Mouse (Mus musculus): ENCODE results near the gene Ppp2ca. TPM values are rescaled to one million over a fixed set of nuclear protein-coding genes. Genes with fewer than 3 reads are reported as not detected.
"Not testable (repeated sequence)": the region's sequence is repeated elsewhere in the genome, so short reads cannot be mapped to it uniquely, and the experiment has no call there.

Gene Ppp2ca
- polyA plus RNA-seq, 1 experiment from 2014 or later = 130 TPM

GRCm38 (mm10) chr11:52109421-52109820, 10.9 kb downstream of the Ppp2ca start:
- H3K27me3 ChIP-seq (ENCODE audit: control insufficient read depth, insufficient read depth, low read length) = no peaks in the 10 kb centered on the region
- DNase-seq (ENCODE audit: low spot score) = no peak
- no peaks in the 10 kb centered on the region for H3K4me1 ChIP-seq (ENCODE audit: control insufficient read depth, insufficient read depth, low read length)
- H3K4me2 ChIP-seq (ENCODE audit: low read depth, low read length) = no peak overlapping the region
- ATAC-seq (replicated peaks; ENCODE audit: insufficient number of reproducible peaks, low FRiP score, low TSS enrichment, low read depth) = no peak
- H3K9ac ChIP-seq (replicated peaks; ENCODE audit: low read length) = no peak overlapping the region
- H3K27ac ChIP-seq (replicated peaks; ENCODE audit: low read depth, low read length) = no peak overlapping the region
- H3K9me3 ChIP-seq (replicated peaks; ENCODE audit: control insufficient read depth, low read length) = no peaks in the 10 kb centered on the region
- WGBS = 93% methylated on average over 1 of the region's 1 CpGs
- H3K4me3 ChIP-seq (ENCODE audit: low read depth, low read length) = no peak overlapping the region
- no peaks in the 10 kb centered on the region for H3K36me3 ChIP-seq (replicated peaks; ENCODE audit: control insufficient read depth, insufficient read depth, low read depth, low read length)

- Histone ChIP-seq H3K4me1 (ENCODE audit: control insufficient read depth, insufficient read depth, low read length) (no peaks in the 10 kb centered on the region), H3K36me3 (replicated peaks; ENCODE audit: control insufficient read depth, insufficient read depth, low read depth, low read length) (peaks cover 17% of the 10 kb centered on the region), H3K27me3 (ENCODE audit: control insufficient read depth, insufficient read depth, low read length) (no peaks in the 10 kb centered on the region), H3K9me3 (replicated peaks; ENCODE audit: control insufficient read depth, low read length) (no peaks in the 10 kb centered on the region), H3K9ac (replicated peaks; ENCODE audit: low read length) (no peak overlapping the region), H3K4me2 (ENCODE audit: low read depth, low read length) (no peak overlapping the region), H3K27ac (replicated peaks; ENCODE audit: low read depth, low read length) (no peak overlapping the region), H3K4me3 (ENCODE audit: low read depth, low read length) (no peak overlapping the region)
- DNase-seq (ENCODE audit: low spot score) = no peak
- no peak for ATAC-seq (replicated peaks; ENCODE audit: insufficient number of reproducible peaks, low FRiP score, low TSS enrichment, low read depth)
- WGBS = 97% methylated on average over 3 of the region's 3 CpGs
Observed at GRCm38 (mm10) chr11:52115479-52115878, 17.0 kb downstream of the Ppp2ca start.

GRCm38 (mm10) chr11:52116117-52116516, 17.6 kb downstream of the Ppp2ca start:
- DNase-seq (ENCODE audit: low spot score) = not testable (repeated sequence)

GRCm38 (mm10) chr11:52117156-52117555, 18.7 kb downstream of the Ppp2ca start:
- 95% methylated on average over 7 of the region's 7 CpGs for WGBS
- DNase-seq (ENCODE audit: low spot score) (no peak), ATAC-seq (replicated peaks; ENCODE audit: insufficient number of reproducible peaks, low FRiP score, low TSS enrichment, low read depth) (no peak)
- no peak overlapping the region for H3K4me3 ChIP-seq (ENCODE audit: low read depth, low read length)
- no peaks in the 10 kb centered on the region for H3K4me1 ChIP-seq (ENCODE audit: control insufficient read depth, insufficient read depth, low read length)
- no peak overlapping the region for H3K9ac ChIP-seq (replicated peaks; ENCODE audit: low read length)
- no peaks in the 10 kb centered on the region for H3K9me3 ChIP-seq (replicated peaks; ENCODE audit: control insufficient read depth, low read length)
- no peak overlapping the region for H3K4me2 ChIP-seq (ENCODE audit: low read depth, low read length)
- peaks cover 25% of the 10 kb centered on the region for H3K36me3 ChIP-seq (replicated peaks; ENCODE audit: control insufficient read depth, insufficient read depth, low read depth, low read length)
- H3K27ac ChIP-seq (replicated peaks; ENCODE audit: low read depth, low read length) = no peak overlapping the region
- no peaks in the 10 kb centered on the region for H3K27me3 ChIP-seq (ENCODE audit: control insufficient read depth, insufficient read depth, low read length)

More at GRCm38 (mm10) chr11:52116117-52116516, 17.6 kb downstream of the Ppp2ca start:
- not testable (repeated sequence) for ATAC-seq (replicated peaks; ENCODE audit: insufficient number of reproducible peaks, low FRiP score, low TSS enrichment, low read depth); H3K9ac ChIP-seq (replicated peaks; ENCODE audit: low read length); H3K27ac ChIP-seq (replicated peaks; ENCODE audit: low read depth, low read length); H3K4me3 ChIP-seq (ENCODE audit: low read depth, low read length); H3K4me1 ChIP-seq (ENCODE audit: control insufficient read depth, insufficient read depth, low read length); H3K9me3 ChIP-seq (replicated peaks; ENCODE audit: control insufficient read depth, low read length); H3K4me2 ChIP-seq (ENCODE audit: low read depth, low read length); H3K27me3 ChIP-seq (ENCODE audit: control insufficient read depth, insufficient read depth, low read length)
- H3K36me3 ChIP-seq (replicated peaks; ENCODE audit: control insufficient read depth, insufficient read depth, low read depth, low read length) = peaks cover 18% of the 10 kb centered on the region
- WGBS = 96% methylated on average over 6 of the region's 6 CpGs

- not testable (repeated sequence) for H3K27me3 ChIP-seq (ENCODE audit: control insufficient read depth, insufficient read depth, low read length); H3K4me2 ChIP-seq (ENCODE audit: low read depth, low read length); H3K4me1 ChIP-seq (ENCODE audit: control insufficient read depth, insufficient read depth, low read length); H3K9me3 ChIP-seq (replicated peaks; ENCODE audit: control insufficient read depth, low read length); H3K27ac ChIP-seq (replicated peaks; ENCODE audit: low read depth, low read length); ATAC-seq (replicated peaks; ENCODE audit: insufficient number of reproducible peaks, low FRiP score, low TSS enrichment, low read depth); H3K4me3 ChIP-seq (ENCODE audit: low read depth, low read length); DNase-seq (ENCODE audit: low spot score); H3K9ac ChIP-seq (replicated peaks; ENCODE audit: low read length)
- H3K36me3 ChIP-seq (replicated peaks; ENCODE audit: control insufficient read depth, insufficient read depth, low read depth, low read length) = peaks cover 34% of the 10 kb centered on the region
Observed at GRCm38 (mm10) chr11:52120415-52120814, 21.9 kb downstream of the Ppp2ca start.

- Histone ChIP-seq H3K36me3 (replicated peaks; ENCODE audit: control insufficient read depth, insufficient read depth, low read depth, low read length) (peaks cover 34% of the 10 kb centered on the region), H3K4me2 (ENCODE audit: low read depth, low read length) (no peak overlapping the region), H3K4me1 (ENCODE audit: control insufficient read depth, insufficient read depth, low read length) (no peaks in the 10 kb centered on the region), H3K27ac (replicated peaks; ENCODE audit: low read depth, low read length) (no peak overlapping the region), H3K4me3 (ENCODE audit: low read depth, low read length) (no peak overlapping the region), H3K9me3 (replicated peaks; ENCODE audit: control insufficient read depth, low read length) (no peaks in the 10 kb centered on the region), H3K27me3 (ENCODE audit: control insufficient read depth, insufficient read depth, low read length) (no peaks in the 10 kb centered on the region), H3K9ac (replicated peaks; ENCODE audit: low read length) (no peak overlapping the region)
- ATAC-seq (replicated peaks; ENCODE audit: insufficient number of reproducible peaks, low FRiP score, low TSS enrichment, low read depth) (no peak), DNase-seq (ENCODE audit: low spot score) (no peak)
- WGBS = 93% methylated on average over 6 of the region's 6 CpGs
Observed at GRCm38 (mm10) chr11:52122045-52122444, 23.6 kb downstream of the Ppp2ca start.

- WGBS = 94% methylated on average over 4 of the region's 4 CpGs
- H3K9ac ChIP-seq (replicated peaks; ENCODE audit: low read length) = no peak overlapping the region
- H3K4me1 ChIP-seq (ENCODE audit: control insufficient read depth, insufficient read depth, low read length) = no peaks in the 10 kb centered on the region
- H3K4me2 ChIP-seq (ENCODE audit: low read depth, low read length) = no peak overlapping the region
- ATAC-seq (replicated peaks; ENCODE audit: insufficient number of reproducible peaks, low FRiP score, low TSS enrichment, low read depth) (no peak), DNase-seq (ENCODE audit: low spot score) (no peak)
- no peaks in the 10 kb centered on the region for H3K27me3 ChIP-seq (ENCODE audit: control insufficient read depth, insufficient read depth, low read length)
- H3K27ac ChIP-seq (replicated peaks; ENCODE audit: low read depth, low read length) = no peak overlapping the region
- H3K4me3 ChIP-seq (ENCODE audit: low read depth, low read length) = no peak overlapping the region
- H3K36me3 ChIP-seq (replicated peaks; ENCODE audit: control insufficient read depth, insufficient read depth, low read depth, low read length) = peaks cover 25% of the 10 kb centered on the region
- no peaks in the 10 kb centered on the region for H3K9me3 ChIP-seq (replicated peaks; ENCODE audit: control insufficient read depth, low read length)
Observed at GRCm38 (mm10) chr11:52124468-52124867, 26.0 kb downstream of the Ppp2ca start.

GRCm38 (mm10) chr11:52127169-52127568, 28.7 kb downstream of the Ppp2ca start:
- no peak overlapping the region for H3K4me2 ChIP-seq (ENCODE audit: low read depth, low read length)
- no peak overlapping the region for H3K4me3 ChIP-seq (ENCODE audit: low read depth, low read length)
- no peak overlapping the region for H3K27ac ChIP-seq (replicated peaks; ENCODE audit: low read depth, low read length)
- H3K9ac ChIP-seq (replicated peaks; ENCODE audit: low read length) = no peak overlapping the region
- ATAC-seq (replicated peaks; ENCODE audit: insufficient number of reproducible peaks, low FRiP score, low TSS enrichment, low read depth) (no peak), DNase-seq (ENCODE audit: low spot score) (no peak)
- 77% methylated on average over 3 of the region's 3 CpGs for WGBS
- peaks cover 9% of the 10 kb centered on the region for H3K36me3 ChIP-seq (replicated peaks; ENCODE audit: control insufficient read depth, insufficient read depth, low read depth, low read length)
- H3K4me1 ChIP-seq (ENCODE audit: control insufficient read depth, insufficient read depth, low read length) = no peaks in the 10 kb centered on the region
- H3K27me3 ChIP-seq (ENCODE audit: control insufficient read depth, insufficient read depth, low read length) = no peaks in the 10 kb centered on the region
- H3K9me3 ChIP-seq (replicated peaks; ENCODE audit: control insufficient read depth, low read length) = no peaks in the 10 kb centered on the region

All from embryonic facial prominence, embryonic 11.5 days (tissue).